Mouse (Mus musculus): Measurements from ENCODE around the gene Ptprk.

The Ptprk gene

GRCm38 (mm10) chr10:28113879-28114278 lies 39.3 kb downstream of the Ptprk start:
- no peak for DNase-seq (ENCODE audit: low spot score)

- no peak for DNase-seq (ENCODE audit: low spot score)
Measured at GRCm38 (mm10) chr10:28116982-28117381, 42.4 kb downstream of the Ptprk start.

- no peak for DNase-seq (ENCODE audit: low spot score)
Measured at GRCm38 (mm10) chr10:28118783-28119365, 44.3 kb downstream of the Ptprk start.

- DNase-seq (ENCODE audit: low spot score): no peak
Measured at GRCm38 (mm10) chr10:28123881-28124280, 49.3 kb downstream of the Ptprk start.

- DNase-seq (ENCODE audit: low spot score): no peak
Measured at GRCm38 (mm10) chr10:28128011-28128410, 53.4 kb downstream of the Ptprk start.

- DNase-seq (ENCODE audit: low spot score): no peak
Measured at GRCm38 (mm10) chr10:28128450-28128849, 53.8 kb downstream of the Ptprk start.

- DNase-seq (ENCODE audit: low spot score): no peak
Measured at GRCm38 (mm10) chr10:28130422-28130821, 55.8 kb downstream of the Ptprk start.

- DNase-seq (ENCODE audit: low spot score): no peak
Measured at GRCm38 (mm10) chr10:28133770-28134169, 59.1 kb downstream of the Ptprk start.

GRCm38 (mm10) chr10:28138399-28138798 lies 63.8 kb downstream of the Ptprk start:
- no peak for DNase-seq (ENCODE audit: low spot score)

- no peak for DNase-seq (ENCODE audit: low spot score)
Measured at GRCm38 (mm10) chr10:28144459-28144858, 69.8 kb downstream of the Ptprk start.

- no peak for DNase-seq (ENCODE audit: low spot score)
Measured at GRCm38 (mm10) chr10:28145326-28145725, 70.7 kb downstream of the Ptprk start.

- DNase-seq (ENCODE audit: low spot score): no peak
Measured at GRCm38 (mm10) chr10:28155688-28156685, 81.4 kb downstream of the Ptprk start.

- no peak for DNase-seq (ENCODE audit: low spot score)
Measured at GRCm38 (mm10) chr10:28159716-28160115, 85.1 kb downstream of the Ptprk start.

- no peak for DNase-seq (ENCODE audit: low spot score)
Measured at GRCm38 (mm10) chr10:28161306-28161705, 86.7 kb downstream of the Ptprk start.

- no peak for DNase-seq (ENCODE audit: low spot score)
Measured at GRCm38 (mm10) chr10:28164250-28164649, 89.6 kb downstream of the Ptprk start.

- no peak for DNase-seq (ENCODE audit: low spot score)
Measured at GRCm38 (mm10) chr10:28164746-28165145, 90.1 kb downstream of the Ptprk start.

- no peak for DNase-seq (ENCODE audit: low spot score)
Measured at GRCm38 (mm10) chr10:28166610-28167009, 92.0 kb downstream of the Ptprk start.

- DNase-seq (ENCODE audit: low spot score): no peak
Measured at GRCm38 (mm10) chr10:28167097-28167496, 92.5 kb downstream of the Ptprk start.

- DNase-seq (ENCODE audit: low spot score): no peak
Measured at GRCm38 (mm10) chr10:28171196-28171595, 96.6 kb downstream of the Ptprk start.

GRCm38 (mm10) chr10:28178876-28179275 lies 104.3 kb downstream of the Ptprk start:
- no peak for DNase-seq (ENCODE audit: low spot score)

GRCm38 (mm10) chr10:28182081-28182480 lies 107.5 kb downstream of the Ptprk start:
- no peak for DNase-seq (ENCODE audit: low spot score)

GRCm38 (mm10) chr10:28184675-28185074 lies 110.1 kb downstream of the Ptprk start:
- DNase-seq (ENCODE audit: low spot score): no peak

- DNase-seq (ENCODE audit: low spot score): no peak
Measured at GRCm38 (mm10) chr10:28185326-28185725, 110.7 kb downstream of the Ptprk start.
